8 mouse cellular contexts compared by ENCODE assay signal in genomic region chr12:17371589-17372235, GRCm38 (mm10). TPM values are rescaled to one million over a fixed set of nuclear protein-coding genes. Genes with fewer than 3 reads are reported as not detected.
DNase-seq lines count a peak whose midpoint lies in the region; ATAC-seq and TF ChIP-seq lines count a peak whose summit lies in the region.

No protein-coding gene starts in this region.

- 90% methylated on average over 8 of the region's 8 CpGs for WGBS in heart, adult 2 months
- 86% methylated on average over 8 of the region's 8 CpGs for WGBS in midbrain, embryonic 10.5 days
- 89% methylated on average over 8 of the region's 8 CpGs for WGBS in midbrain, embryonic 16.5 days
- 82% methylated on average over 8 of the region's 8 CpGs for WGBS in small intestine, adult 2 months

- H3K27me3 ChIP-seq in heart, adult 2 months (ENCODE audit: control insufficient read depth, insufficient read depth, low read length) = no peaks in the 10 kb centered on the region
- no peaks in the 10 kb centered on the region for H3K27me3 ChIP-seq in midbrain, embryonic 10.5 days (ENCODE audit: low read depth, poor library complexity, severe bottlenecking)
- no peaks in the 10 kb centered on the region for H3K27me3 ChIP-seq in midbrain, embryonic 16.5 days (ENCODE audit: control insufficient read depth, insufficient read depth, low read depth, low read length)
- no peaks in the 10 kb centered on the region for H3K27me3 ChIP-seq in small intestine, adult 2 months (ENCODE audit: control insufficient read depth, insufficient read depth, low read length)

- ATAC-seq in midbrain, embryonic 16.5 days = no peak

- peak; percentile 56 for TF ChIP-seq CTCF in heart, adult 2 months (IDR thresholded peaks at IDR 0.05)
- TF ChIP-seq CTCF in small intestine, adult 2 months (IDR thresholded peaks at IDR 0.05; ENCODE audit: extremely low read depth, insufficient read length, insufficient replicate concordance, low read depth, low read length) = peak; percentile 47; the same call in 1 of the 2 replicates

- no peaks in the 10 kb centered on the region for H3K36me3 ChIP-seq in heart, adult 2 months (ENCODE audit: control insufficient read depth, insufficient read depth, low read length)
- H3K36me3 ChIP-seq in midbrain, embryonic 10.5 days = peaks cover 98% of the 10 kb centered on the region
- peaks cover 38% of the 10 kb centered on the region for H3K36me3 ChIP-seq in midbrain, embryonic 16.5 days (ENCODE audit: control insufficient read depth, insufficient read depth, low read length)
- peaks cover 38% of the 10 kb centered on the region for H3K36me3 ChIP-seq in small intestine, adult 2 months (ENCODE audit: control insufficient read depth, insufficient read depth, low read length)

- DNase-seq in heart, adult 2 months = no peak
- DNase-seq in heart, postnatal 36 days = no peak
- peak; percentile 15 for DNase-seq in midbrain, embryonic 10.5 days (ENCODE audit: low spot score)
- DNase-seq in ZHBTc4 (ENCODE audit: low read depth, low spot score) = peak; percentile 68
- no peak for DNase-seq in adrenal gland, postnatal 25 days
- no peak for DNase-seq in cerebellum, postnatal 10 days

- H3K79me2 ChIP-seq in heart, adult 2 months (replicated peaks; ENCODE audit: control insufficient read depth, insufficient read depth, low read length) = no peaks in the 10 kb centered on the region

- H3K4me2 ChIP-seq in midbrain, embryonic 16.5 days (ENCODE audit: low read length) = no peak overlapping the region

- H3K9ac ChIP-seq in heart, adult 2 months (ENCODE audit: low read depth, low read length) = no peak overlapping the region
- H3K9ac ChIP-seq in midbrain, embryonic 16.5 days (ENCODE audit: low read depth, low read length) = no peak overlapping the region

- no peak for TF ChIP-seq EP300 in heart, adult 2 months (IDR thresholded peaks at IDR 0.05; ENCODE audit: insufficient read depth, low read depth, low read length)

- no peak overlapping the region for H3K4me3 ChIP-seq in heart, adult 2 months
- no peak overlapping the region for H3K4me3 ChIP-seq in midbrain, embryonic 10.5 days
- no peak overlapping the region for H3K4me3 ChIP-seq in midbrain, embryonic 16.5 days (ENCODE audit: low read depth, low read length)
- no peak overlapping the region for H3K4me3 ChIP-seq in small intestine, adult 2 months (ENCODE audit: low read depth, low read length)

- intact Hi-C loops in heart, adult 2 months (cut with DNase I) = no loop called here
- intact Hi-C loops in heart, postnatal 36 days (cut with DNase I) = no loop called here

- no peak for TF ChIP-seq POLR2A in heart, adult 2 months (IDR thresholded peaks at IDR 0.05; ENCODE audit: insufficient read depth, low read depth, low read length)
- no peak for TF ChIP-seq POLR2A in small intestine, adult 2 months (IDR thresholded peaks at IDR 0.05; ENCODE audit: low read depth, low read length)

- no peaks in the 10 kb centered on the region for H3K4me1 ChIP-seq in heart, adult 2 months (ENCODE audit: control insufficient read depth, insufficient read depth, low read length)
- no peaks in the 10 kb centered on the region for H3K4me1 ChIP-seq in midbrain, embryonic 10.5 days
- no peaks in the 10 kb centered on the region for H3K4me1 ChIP-seq in midbrain, embryonic 16.5 days (ENCODE audit: control insufficient read depth, insufficient read depth, low read length)
- peaks cover 2% of the 10 kb centered on the region; the same call in 1 of the 2 replicates for H3K4me1 ChIP-seq in small intestine, adult 2 months (ENCODE audit: control insufficient read depth, insufficient read depth, insufficient read length, low read length)

- no peaks in the 10 kb centered on the region for H3K9me3 ChIP-seq in midbrain, embryonic 10.5 days (replicated peaks)
- H3K9me3 ChIP-seq in midbrain, embryonic 16.5 days (replicated peaks; ENCODE audit: control insufficient read depth, low read length, poor library complexity, severe bottlenecking) = no peaks in the 10 kb centered on the region

- no peak overlapping the region for H3K27ac ChIP-seq in heart, adult 2 months
- H3K27ac ChIP-seq in midbrain, embryonic 10.5 days (replicated peaks) = no peak overlapping the region
- no peak overlapping the region for H3K27ac ChIP-seq in midbrain, embryonic 16.5 days (ENCODE audit: low read length)
- H3K27ac ChIP-seq in small intestine, adult 2 months (ENCODE audit: insufficient read depth, low read depth, low read length) = no peak overlapping the region

RNA-seq across cellular contexts. Expression of gene Nol10, which starts 23.5 kb away (rescaled TPM):
- 1 to 10 TPM; 8.0 to 8.1 TPM for total RNA-seq in heart, adult 2 months (2021)
- 2.7 and 4.3 TPM in 2 replicates for polyA plus RNA-seq in heart, adult 2 months (2012; rRNA removed)
- total RNA-seq in heart, postnatal 36 days (2021) = 1 to 10 TPM; 6.8 to 7.8 TPM
- 35.4 and 37.1 TPM in 2 replicates for polyA plus RNA-seq in midbrain, embryonic 10.5 days (2016; fragmentation: Nextera tagmentation; extraction: Ambion mirVana)
- polyA plus RNA-seq in midbrain, embryonic 16.5 days (2015; fragmentation: Nextera tagmentation; extraction: Ambion mirVana) = 21.7 and 22.3 TPM in 2 replicates
- 0.46 and 1.3 TPM in 2 replicates for polyA plus RNA-seq in small intestine, adult 2 months (2012; rRNA removed)
- total RNA-seq in adrenal gland, postnatal 25 days (2021) = 13.8 and 16.1 TPM in 2 replicates

RNA-seq across cellular contexts. Expression of gene Atp6v1c2, which starts 42.6 kb away (rescaled TPM):
- total RNA-seq in heart, adult 2 months (2021) = not detected
- 0.15 and 0.94 TPM in 2 replicates for polyA plus RNA-seq in heart, adult 2 months (2012; rRNA removed)
- total RNA-seq in heart, postnatal 36 days (2021) = not detected
- 0.21 and 0.46 TPM in 2 replicates for polyA plus RNA-seq in midbrain, embryonic 10.5 days (2016; fragmentation: Nextera tagmentation; extraction: Ambion mirVana)
- 0.99 and 1.1 TPM in 2 replicates for polyA plus RNA-seq in midbrain, embryonic 16.5 days (2015; fragmentation: Nextera tagmentation; extraction: Ambion mirVana)
- not detected in 2 replicates for polyA plus RNA-seq in small intestine, adult 2 months (2012; rRNA removed)
- total RNA-seq in adrenal gland, postnatal 25 days (2021) = 0.90 and 1.5 TPM in 2 replicates

Comparison
In these comparisons a context has a peak if more than half of its experiments do, and no peak if none do; other contexts are left out.
1. DNase-seq: peak in midbrain, embryonic 10.5 days (single experiment) and ZHBTc4 (single experiment); none in heart, adult 2 months (0 of 2), heart, postnatal 36 days (0 of 2), adrenal gland, postnatal 25 days (single experiment) and cerebellum, postnatal 10 days (0 of 2).